ENCODE assay signal across 13 mouse cellular contexts in genomic region chr6:13610869-13611268, GRCm38 (mm10).
"Had no signal": no experiment of that assay in that cellular context is flagged by ENCODE, and none has a peak within 500 bp of the region (broad histone marks: within the 10 kb centered on the region; RNA-seq: fewer than 3 reads in every experiment).

No protein-coding gene starts in this region.

- H3K27me3 ChIP-seq: limb, embryonic 15.5 days; liver, embryonic 13.5 days; neural tube, embryonic 12.5 days had no signal

- H3K9me3 ChIP-seq: limb, embryonic 15.5 days; liver, embryonic 13.5 days; midbrain, embryonic 10.5 days; neural tube, embryonic 12.5 days had no signal

- H3K36me3 ChIP-seq: limb, embryonic 15.5 days; liver, embryonic 13.5 days; midbrain, embryonic 10.5 days; neural tube, embryonic 12.5 days had no signal

- DNase-seq: kidney, adult 11 months; kidney, adult 9 months; kidney, postnatal 10 days; layer of hippocampus, postnatal 36 days; liver, embryonic 13.5 days; liver, postnatal 0 days; midbrain, embryonic 14.5 days; right cerebral cortex, postnatal 14 days; thymus, adult 18-20 months; thymus, postnatal 14 days had no signal

- H3K27ac ChIP-seq: limb, embryonic 15.5 days; liver, embryonic 13.5 days; neural tube, embryonic 12.5 days had no signal

- H3K9ac ChIP-seq: limb, embryonic 15.5 days; liver, embryonic 13.5 days; liver, postnatal 0 days; neural tube, embryonic 12.5 days had no signal

- ATAC-seq: liver, postnatal 0 days had no signal

- H3K4me2 ChIP-seq: limb, embryonic 15.5 days; liver, embryonic 13.5 days; neural tube, embryonic 12.5 days had no signal

- H3K4me3 ChIP-seq: limb, embryonic 15.5 days; liver, embryonic 13.5 days; midbrain, embryonic 10.5 days; neural tube, embryonic 12.5 days had no signal
